Mouse (Mus musculus): Measurements from ENCODE around the gene Oasl2. TPM values are rescaled to one million over a fixed set of nuclear protein-coding genes. Genes with fewer than 3 reads are reported as not detected.
A peak's percentile ranks its signal among the peaks of the same experiment; 100 is the strongest.
"Not testable (repeated sequence)": the region's sequence is repeated elsewhere in the genome, so short reads cannot be mapped to it uniquely, and the experiment has no call there.

Gene Oasl2
- total RNA-seq (2015): 55.8 and 59.4 TPM in 2 replicates
- 32.3 TPM in 2 replicates for total RNA-seq (2017)

GRCm38 (mm10) chr5:114896688-114897373 is at the start of gene Oasl2:
TSS of gene Oasl2 (plus strand) at chr5:114896936.
- peak; percentile 35; the same call in 1 of the 2 replicates for ATAC-seq (ENCODE audit: poor library complexity, severe bottlenecking)

DNA sequence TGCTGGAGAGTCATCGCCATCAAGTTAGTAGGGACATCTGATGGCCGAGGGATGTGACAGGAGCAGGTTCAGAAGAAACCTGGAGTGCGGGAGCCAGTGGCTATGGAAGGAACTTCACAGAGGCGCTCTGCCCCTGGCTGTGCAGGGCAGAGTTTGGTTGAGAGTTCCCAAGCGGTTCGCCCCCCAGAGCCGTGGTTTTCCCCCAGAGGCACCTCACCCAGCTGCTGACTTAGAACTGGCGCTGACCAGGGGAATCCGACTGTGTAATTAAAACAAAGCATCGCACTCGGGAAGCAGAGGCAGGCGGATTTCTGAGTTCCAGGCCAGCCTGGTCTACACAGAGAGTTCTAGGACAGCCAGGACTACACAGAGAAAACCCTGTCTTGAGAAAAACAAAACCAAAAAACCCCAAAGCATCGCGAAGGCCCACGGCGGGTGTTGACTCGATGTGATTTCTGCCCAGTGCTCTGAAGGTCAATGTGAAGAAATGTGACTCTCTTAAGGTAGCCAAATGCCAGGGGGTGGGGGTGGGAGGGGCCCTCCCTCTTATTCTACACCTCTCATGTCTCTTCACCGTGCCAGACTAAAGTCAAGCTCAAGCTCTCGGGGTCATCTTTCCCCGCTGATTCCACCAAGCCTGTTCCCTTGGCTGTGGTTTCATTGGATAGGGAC is 45.0 kb upstream of the Oasl2 start:
- ATAC-seq (ENCODE audit: poor library complexity, severe bottlenecking): no peak

DNA sequence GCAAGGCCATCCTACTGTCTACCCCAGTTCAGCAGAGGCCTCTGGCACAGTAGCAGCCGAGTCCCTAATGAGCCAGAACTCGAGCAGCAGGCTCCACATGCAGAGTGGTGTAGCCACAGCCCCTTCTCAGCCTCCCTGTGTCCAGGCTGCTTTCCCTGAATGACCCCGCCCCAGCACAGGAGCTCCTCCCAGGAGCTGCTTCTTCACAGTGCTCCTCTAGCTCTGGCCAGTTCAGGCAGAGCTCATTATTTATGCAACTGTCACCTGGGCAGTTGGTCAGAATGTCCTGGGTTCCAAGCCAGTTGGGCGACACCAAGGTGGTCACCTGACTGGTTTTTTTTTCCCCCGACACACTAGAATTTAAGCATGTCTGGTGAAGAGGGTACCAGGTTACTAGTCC is 43.4 kb upstream of the Oasl2 start, which contains the start of gene 4930519G04Rik:
4930519G04Rik (plus strand) TSS at position 301 of the 400 bp plus-strand sequence.
- ATAC-seq (ENCODE audit: poor library complexity, severe bottlenecking): not testable (repeated sequence)

- ATAC-seq (ENCODE audit: poor library complexity, severe bottlenecking): no peak
Observed at GRCm38 (mm10) chr5:114858582-114858981, 38.2 kb upstream of the Oasl2 start, which contains the start of gene Gm9936. TSS of gene Gm9936 (minus strand) at chr5:114858682.

GRCm38 (mm10) chr5:114859253-114859652 is 37.5 kb upstream of the Oasl2 start:
- ATAC-seq (ENCODE audit: poor library complexity, severe bottlenecking): peak; percentile 70

GRCm38 (mm10) chr5:114861730-114862129 is 35.0 kb upstream of the Oasl2 start:
- no peak for ATAC-seq (ENCODE audit: poor library complexity, severe bottlenecking)

DNA sequence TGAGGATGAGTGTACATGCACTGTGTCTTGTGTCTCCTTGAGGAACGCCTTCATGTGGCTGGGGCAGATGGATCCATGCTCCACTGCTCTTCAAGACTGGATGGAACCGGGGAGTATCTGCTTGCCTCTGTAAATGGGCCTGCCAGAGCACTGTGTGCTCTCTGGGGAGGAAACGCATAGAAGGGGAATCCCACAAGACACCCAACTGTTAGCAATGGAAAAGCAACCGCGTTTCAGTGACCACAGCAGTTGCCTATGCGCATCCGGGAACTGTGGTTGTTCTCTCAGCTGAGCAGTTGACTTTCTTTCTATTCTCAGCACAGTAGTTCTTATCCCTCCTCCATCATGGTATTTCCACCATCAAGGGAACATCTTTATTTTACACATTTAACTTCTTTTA is 31.9 kb upstream of the Oasl2 start:
- ATAC-seq (ENCODE audit: poor library complexity, severe bottlenecking): no peak

GRCm38 (mm10) chr5:114865279-114865678 is 31.5 kb upstream of the Oasl2 start:
- ATAC-seq (ENCODE audit: poor library complexity, severe bottlenecking): no peak

GRCm38 (mm10) chr5:114875858-114876257 is 20.9 kb upstream of the Oasl2 start:
- ATAC-seq (ENCODE audit: poor library complexity, severe bottlenecking): peak; percentile 75

- no peak for ATAC-seq (ENCODE audit: poor library complexity, severe bottlenecking)
Observed at GRCm38 (mm10) chr5:114876331-114876730, 20.4 kb upstream of the Oasl2 start.

DNA sequence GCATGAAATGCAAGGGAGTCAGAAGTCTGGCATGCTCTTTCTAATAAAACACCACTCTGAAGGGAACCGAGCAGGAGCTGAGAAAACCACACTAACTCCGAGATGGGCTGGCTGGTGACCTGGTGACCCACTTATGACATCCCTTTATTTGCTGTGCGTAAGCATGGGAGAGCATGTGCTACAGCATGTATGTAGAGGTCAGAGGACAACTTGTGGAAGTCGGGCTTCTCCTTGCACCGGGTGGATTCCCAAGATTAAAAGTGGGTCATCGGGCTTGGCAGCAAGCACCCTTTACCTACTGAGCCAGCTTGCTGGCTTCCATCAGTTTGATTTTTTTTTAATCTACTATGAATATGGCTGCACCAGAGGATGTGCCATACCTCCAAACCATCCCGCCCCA is 19.2 kb upstream of the Oasl2 start:
- no peak for ATAC-seq (ENCODE audit: poor library complexity, severe bottlenecking)

- no peak for ATAC-seq (ENCODE audit: poor library complexity, severe bottlenecking)
Observed at GRCm38 (mm10) chr5:114879399-114879798, 17.3 kb upstream of the Oasl2 start.

GRCm38 (mm10) chr5:114882319-114882718 is 14.4 kb upstream of the Oasl2 start:
- peak; percentile 53 for ATAC-seq (ENCODE audit: poor library complexity, severe bottlenecking)

DNA sequence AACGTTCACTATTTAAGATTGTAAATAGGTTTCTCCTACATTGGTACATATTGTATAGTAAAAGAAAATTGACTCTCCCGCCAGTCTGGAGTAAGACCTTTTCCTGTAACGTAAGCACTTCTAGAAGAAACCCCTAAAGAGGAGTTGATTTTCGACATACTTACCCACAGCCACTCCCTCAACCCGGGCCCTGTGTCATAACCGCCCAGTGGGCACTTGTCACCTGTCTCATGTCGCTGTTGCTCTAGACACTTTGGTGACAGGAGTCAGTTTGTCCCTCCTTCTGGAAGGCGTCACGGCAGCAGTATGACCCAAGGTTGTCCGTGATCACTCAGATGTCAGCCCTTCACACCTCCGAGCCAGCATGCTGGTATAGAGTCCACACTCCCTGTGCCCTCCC is 13.7 kb upstream of the Oasl2 start:
- peak; percentile 96 for ATAC-seq (ENCODE audit: poor library complexity, severe bottlenecking)

GRCm38 (mm10) chr5:114886801-114887200 is 9.9 kb upstream of the Oasl2 start:
- no peak for ATAC-seq (ENCODE audit: poor library complexity, severe bottlenecking)

- ATAC-seq (ENCODE audit: poor library complexity, severe bottlenecking): no peak
Observed at GRCm38 (mm10) chr5:114888995-114889394, 7.7 kb upstream of the Oasl2 start.

- no peak for ATAC-seq (ENCODE audit: poor library complexity, severe bottlenecking)
Observed at GRCm38 (mm10) chr5:114895542-114895941, 1.2 kb upstream of the Oasl2 start.

- ATAC-seq (ENCODE audit: poor library complexity, severe bottlenecking): peak; percentile 78
Observed at GRCm38 (mm10) chr5:114897374-114897793, 648 bp downstream of the Oasl2 start.

GRCm38 (mm10) chr5:114898857-114899256 is 2.1 kb downstream of the Oasl2 start:
- ATAC-seq (ENCODE audit: poor library complexity, severe bottlenecking): no peak

DNA sequence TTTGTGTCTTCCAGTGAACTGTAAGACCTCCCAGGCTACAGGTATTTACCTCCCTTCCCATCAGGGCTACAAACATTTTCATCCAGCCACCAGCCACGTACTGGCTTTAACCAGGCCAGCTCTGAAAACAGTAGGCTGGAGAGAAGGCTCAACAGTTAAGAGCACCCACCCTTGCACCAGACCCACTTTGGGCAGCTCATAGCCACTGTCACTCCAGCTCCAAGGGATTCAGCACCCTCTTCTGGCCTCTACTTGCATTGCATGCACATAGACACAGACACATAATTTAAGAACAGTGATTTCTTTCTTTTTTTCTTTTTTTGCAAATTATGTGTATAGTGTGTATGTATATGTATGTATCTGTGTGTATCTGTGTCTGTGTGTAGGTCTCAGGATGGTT is 5.7 kb downstream of the Oasl2 start:
- peak; percentile 89 for ATAC-seq (ENCODE audit: poor library complexity, severe bottlenecking)

DNA sequence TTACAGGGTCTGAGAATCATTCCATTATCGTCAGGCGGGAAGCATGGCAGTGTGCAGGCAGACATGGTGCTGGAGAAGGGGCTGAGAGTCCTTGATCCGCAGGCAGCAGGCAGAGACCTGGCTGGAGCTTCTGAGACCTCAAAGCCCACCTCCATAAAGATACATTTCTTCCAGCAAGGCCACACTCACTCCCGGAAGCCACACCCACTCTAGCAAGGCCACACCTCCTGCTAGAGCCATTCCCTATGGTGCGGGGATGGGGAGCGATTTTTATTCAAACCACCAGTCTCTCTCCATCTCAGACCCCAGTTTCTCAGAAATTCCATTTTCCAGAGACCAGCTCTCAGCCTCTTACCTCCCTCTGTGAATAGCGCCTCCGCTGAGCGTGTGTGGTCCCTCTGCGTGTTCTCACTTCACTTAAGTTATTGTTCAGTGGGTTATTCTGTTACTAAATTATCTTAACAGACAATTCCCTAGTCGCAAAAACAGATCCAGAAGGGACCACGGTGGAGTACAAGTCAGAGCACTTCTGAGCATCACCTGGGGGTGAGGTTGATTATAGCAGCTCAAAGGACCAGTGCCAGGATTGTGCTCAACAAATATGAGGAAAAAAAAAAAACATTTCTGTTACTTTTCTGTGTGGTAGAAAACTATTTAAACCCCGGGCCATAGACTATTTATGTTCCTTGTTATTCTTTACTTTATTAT is 12.0 kb downstream of the Oasl2 start:
- no peak for ATAC-seq (ENCODE audit: poor library complexity, severe bottlenecking)

- no peak for ATAC-seq (ENCODE audit: poor library complexity, severe bottlenecking)
Observed at GRCm38 (mm10) chr5:114913686-114914085, 16.9 kb downstream of the Oasl2 start.
